Comparison of ENCODE assay signal across 17 mouse cellular contexts in the genomic region with DNA sequence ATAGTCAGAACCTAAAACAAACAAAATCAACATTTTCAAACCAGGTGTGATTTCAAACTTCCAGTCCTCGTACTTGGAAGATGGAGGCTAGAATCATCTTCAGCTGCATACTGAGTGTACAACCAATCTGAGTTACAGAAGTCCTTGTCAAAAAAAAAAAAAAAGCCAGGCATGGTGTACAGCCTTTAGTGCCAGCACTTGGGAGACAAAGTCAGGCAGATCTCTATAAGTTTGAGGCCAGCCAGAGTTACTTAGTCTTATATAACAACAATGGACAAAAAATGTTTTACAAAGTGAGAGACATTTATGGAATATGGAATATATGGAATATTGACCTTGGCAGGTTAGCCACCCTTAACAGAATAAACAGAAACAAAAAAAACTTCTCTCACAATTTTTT.
"Had no signal": no experiment of that assay in that cellular context is flagged by ENCODE, and none has a peak within 500 bp of the region (broad histone marks: within the 10 kb centered on the region; RNA-seq: fewer than 3 reads in every experiment).

No protein-coding gene starts in this region.

- H3K9ac ChIP-seq: neural tube, embryonic 12.5 days; neural tube, embryonic 13.5 days; neural tube, embryonic 15.5 days; stomach, embryonic 15.5 days had no signal

- H3K27ac ChIP-seq: neural tube, embryonic 12.5 days; neural tube, embryonic 13.5 days; neural tube, embryonic 15.5 days; stomach, embryonic 15.5 days; stomach, postnatal 0 days had no signal

- H3K4me3 ChIP-seq: neural tube, embryonic 12.5 days; neural tube, embryonic 13.5 days; neural tube, embryonic 15.5 days; stomach, embryonic 15.5 days had no signal

- H3K36me3 ChIP-seq: neural tube, embryonic 12.5 days; neural tube, embryonic 13.5 days; neural tube, embryonic 15.5 days; stomach, embryonic 15.5 days had no signal

- DNase-seq: retina, postnatal 1 day; right cerebral cortex, adult 18-20 months; right cerebral cortex, postnatal 14 days; right cerebral cortex, postnatal 25 days; right cerebral cortex, postnatal 4 days; spleen, adult 18-20 months; thymus, adult 18-20 months; thymus, adult 2 months; thymus, postnatal 14 days; thymus, postnatal 25 days; thymus, postnatal 36 days; thymus, postnatal 4 days had no signal

- H3K9me3 ChIP-seq: neural tube, embryonic 12.5 days; neural tube, embryonic 13.5 days; neural tube, embryonic 15.5 days; stomach, embryonic 15.5 days had no signal

- H3K4me2 ChIP-seq: neural tube, embryonic 12.5 days; neural tube, embryonic 13.5 days; stomach, embryonic 15.5 days had no signal

- H3K4me1 ChIP-seq: stomach, embryonic 15.5 days had no signal

- H3K27me3 ChIP-seq: neural tube, embryonic 12.5 days; stomach, embryonic 15.5 days had no signal
